ENCODE assay signal across 28 mouse cellular contexts in genomic region chr11:64586056-64586455, GRCm38 (mm10).
"Had no signal": no experiment of that assay in that cellular context is flagged by ENCODE, and none has a peak within 500 bp of the region (broad histone marks: within the 10 kb centered on the region; RNA-seq: fewer than 3 reads in every experiment).

No protein-coding gene starts in this region.

- H3K9ac ChIP-seq: heart, embryonic 13.5 days; heart, embryonic 15.5 days; hindbrain, embryonic 12.5 days; hindbrain, embryonic 14.5 days; kidney, embryonic 15.5 days; limb, embryonic 13.5 days; limb, embryonic 15.5 days; liver, embryonic 13.5 days; liver, embryonic 15.5 days had no signal

- H3K36me3 ChIP-seq: heart, embryonic 13.5 days; heart, embryonic 15.5 days; hindbrain, embryonic 12.5 days; kidney, embryonic 15.5 days; limb, embryonic 13.5 days; limb, embryonic 15.5 days; liver, embryonic 13.5 days; liver, embryonic 15.5 days had no signal

- H3K4me2 ChIP-seq: heart, embryonic 11.5 days; heart, embryonic 13.5 days; heart, embryonic 15.5 days; hindbrain, embryonic 12.5 days; hindbrain, embryonic 14.5 days; kidney, embryonic 15.5 days; limb, embryonic 13.5 days; limb, embryonic 15.5 days; liver, embryonic 11.5 days; liver, embryonic 13.5 days; liver, embryonic 15.5 days had no signal

- DNase-seq: gastrocnemius, postnatal 14 days; gastrocnemius, postnatal 36 days; heart, adult 11 months; heart, adult 2 months; heart, postnatal 14 days; heart, postnatal 36 days; kidney, adult 11 months; kidney, adult 2 months; kidney, adult 9 months; kidney, postnatal 14 days; kidney, postnatal 36 days; layer of hippocampus, adult 9-11 months; layer of hippocampus, postnatal 36 days; left cerebral cortex, postnatal 4 days; liver, embryonic 13.5 days had no signal

- H3K9me3 ChIP-seq: heart, embryonic 13.5 days; heart, embryonic 15.5 days; hindbrain, embryonic 12.5 days; kidney, embryonic 15.5 days; limb, embryonic 13.5 days; limb, embryonic 15.5 days; liver, embryonic 13.5 days; liver, embryonic 15.5 days had no signal

- H3K27ac ChIP-seq: heart, adult 2 months; heart, embryonic 13.5 days; heart, embryonic 15.5 days; hindbrain, embryonic 12.5 days; hindbrain, embryonic 14.5 days; kidney, embryonic 15.5 days; kidney, postnatal 0 days; limb, embryonic 13.5 days; limb, embryonic 15.5 days; liver, embryonic 13.5 days; liver, embryonic 15.5 days had no signal

- H3K4me1 ChIP-seq: heart, embryonic 15.5 days; liver, embryonic 13.5 days; liver, embryonic 15.5 days had no signal

- H3K27me3 ChIP-seq: hindbrain, embryonic 12.5 days; limb, embryonic 13.5 days; limb, embryonic 15.5 days; liver, embryonic 13.5 days; liver, embryonic 15.5 days had no signal

- ATAC-seq: hindbrain, embryonic 16.5 days; intestine, embryonic 16.5 days had no signal

- H3K4me3 ChIP-seq: heart, adult 2 months; heart, embryonic 13.5 days; heart, embryonic 15.5 days; hindbrain, embryonic 12.5 days; kidney, embryonic 15.5 days; limb, embryonic 13.5 days; limb, embryonic 15.5 days; liver, embryonic 13.5 days; liver, embryonic 15.5 days had no signal
